Mouse (Mus musculus) heart, postnatal 0 days (tissue): ENCODE measurements around the gene Tfap2c.

Source experiments
- CTCF ChIP-seq: IDR thresholded peaks from 2 replicates; pipeline ENCODE4 v1.5.1; 2016; ENCODE audit warnings: antibody characterized with exemption, control low read depth, low read depth
- EP300 ChIP-seq: IDR thresholded peaks from 2 replicates; pipeline ENCODE4 v1.6.1; 2016; ENCODE audit warnings: antibody characterized with exemption, low read depth

DNA sequence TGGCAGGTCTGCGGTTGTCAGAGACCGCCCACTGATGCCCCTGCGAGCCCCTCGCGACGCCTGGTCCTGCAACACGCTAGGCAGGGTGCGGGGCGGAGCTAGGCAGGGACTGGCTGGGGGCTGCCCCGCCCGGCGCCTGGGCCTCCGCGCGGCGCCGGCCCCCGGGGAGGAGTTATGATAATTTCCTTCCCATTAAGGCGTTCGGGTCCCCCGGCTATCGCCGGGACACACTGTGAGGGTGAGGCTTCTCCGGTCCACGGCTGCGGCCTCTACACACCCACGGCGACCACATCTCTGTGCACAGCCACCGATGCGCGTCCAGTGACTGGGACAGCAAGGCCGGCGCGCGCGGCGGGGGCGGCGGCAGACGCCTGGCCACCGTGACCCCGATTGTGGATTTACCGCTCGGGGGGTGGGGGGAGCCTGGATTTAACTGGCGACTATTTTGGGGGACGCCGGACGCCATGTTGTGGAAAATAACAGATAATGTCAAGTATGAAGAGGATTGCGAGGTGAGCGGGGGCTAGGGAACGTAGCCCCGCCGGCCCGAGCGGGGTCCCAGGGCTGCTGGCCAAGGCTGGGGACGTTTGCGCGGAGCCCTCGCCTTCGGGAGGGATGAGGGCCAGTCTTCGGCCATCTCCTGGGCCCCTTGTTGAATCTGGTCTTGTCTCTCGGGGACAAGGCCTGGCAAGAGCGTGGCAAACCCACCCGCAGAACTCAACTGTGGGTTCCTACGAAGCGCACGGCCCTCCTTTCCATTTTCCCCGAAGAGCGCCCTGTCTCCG is at the start of gene Tfap2c:
- no peak for TF ChIP-seq CTCF
- TF ChIP-seq EP300: no peak
